Mouse (Mus musculus) left cerebral cortex, adult 8-10 months (tissue): Measurements from ENCODE around the gene Gnas. TPM values are rescaled to one million over a fixed set of nuclear protein-coding genes. Genes with fewer than 3 reads are reported as not detected.
"Not testable (repeated sequence)": the region's sequence is repeated elsewhere in the genome, so short reads cannot be mapped to it uniquely, and the experiment has no call there.

Experiments
- DNase-seq, 2 experiments: peaks; one replicate each; pipeline ENCODE4 v3.0.0; 2022; ENCODE audit warnings: low spot score in 2 of 2
- microRNA-seq, 2 experiments: library from miRNA; unstranded; fragments of <30 nt; microRNA quantifications; one replicate each; pipeline ENCODE4 v1.2.0; 2022
- total RNA-seq, 4 experiments: library from RNA; stranded (reverse); gene quantifications; 2 replicates each; pipeline ENCODE4 v1.2.4; 2022

Gene Gnas
- total RNA-seq, 4 experiments from 2014 or later, result 1,754 to 1,798 (median 1,783) TPM

- DNase-seq, result not testable (repeated sequence)
These were observed 63.0 kb downstream of the Gnas start for GRCm38 (mm10) chr2:174346999-174347668.

GRCm38 (mm10) chr2:174358516-174358915 lies 74.4 kb downstream of the Gnas start:
- DNase-seq, result no peak

GRCm38 (mm10) chr2:174359656-174360055 lies 75.5 kb downstream of the Gnas start:
- no peak for DNase-seq

DNA sequence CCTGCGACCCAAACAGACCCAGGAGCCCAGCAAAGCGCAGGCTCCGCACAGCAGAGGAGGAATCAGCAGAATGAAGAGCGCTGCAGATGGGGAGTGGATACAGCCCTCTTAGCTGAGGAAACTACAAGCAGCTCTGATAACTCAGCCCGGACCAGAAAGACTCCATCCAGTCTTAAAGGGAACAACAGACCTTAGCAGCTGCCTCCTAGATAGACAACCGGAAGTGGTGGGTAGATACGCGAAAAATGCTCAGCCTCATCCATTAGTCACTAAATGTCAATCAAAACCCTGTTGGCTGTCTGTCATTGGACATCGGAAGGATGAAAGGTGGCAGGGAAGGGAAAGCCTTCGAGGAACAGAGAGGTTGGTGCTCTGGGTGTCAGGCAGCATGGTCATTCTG lies 82.5 kb downstream of the Gnas start:
- DNase-seq, result no peak

GRCm38 (mm10) chr2:174381021-174381420 lies 96.9 kb downstream of the Gnas start:
- DNase-seq, result no peak

DNA sequence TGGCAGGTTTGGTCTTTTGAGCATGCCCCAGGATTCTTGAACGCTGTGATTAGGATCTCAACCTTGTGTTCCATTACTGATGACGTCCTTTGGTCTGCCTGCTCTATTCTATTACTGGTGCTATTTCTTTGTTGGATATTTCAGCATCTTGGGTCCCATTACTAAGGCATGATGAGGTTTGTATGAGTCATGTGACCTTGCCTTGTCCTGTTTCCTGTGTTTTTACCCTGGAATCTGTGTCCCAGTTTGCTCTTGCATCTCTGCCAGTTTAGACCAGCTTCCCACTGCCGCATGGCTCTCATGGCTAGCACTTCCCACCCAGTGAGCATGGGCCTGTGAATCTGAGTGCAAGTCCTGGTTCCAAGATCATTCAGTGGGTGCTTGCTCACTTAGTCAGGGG lies 107.8 kb downstream of the Gnas start:
- no peak for DNase-seq

- no peak for DNase-seq
These were observed 108.4 kb downstream of the Gnas start for GRCm38 (mm10) chr2:174392554-174392953.

DNA sequence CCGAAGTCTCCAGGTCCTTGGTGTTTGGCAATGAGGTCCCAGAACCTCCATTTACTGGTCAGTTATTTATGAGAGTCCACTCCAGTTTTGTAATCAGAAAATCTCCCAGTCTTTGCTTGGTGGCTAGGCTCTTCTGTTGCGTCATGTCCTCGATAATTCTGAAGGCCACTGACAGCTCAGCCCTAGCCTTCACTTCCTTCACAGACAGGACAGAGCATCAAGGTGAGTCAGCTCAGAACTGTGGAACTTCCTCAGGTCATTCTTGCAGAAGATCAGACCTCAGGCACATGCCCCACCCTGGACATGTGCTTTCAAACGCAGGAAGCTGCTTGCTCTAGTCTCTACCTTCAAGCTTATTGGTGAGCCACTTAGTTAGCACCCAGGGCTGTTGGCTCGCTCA lies 109.3 kb downstream of the Gnas start:
- DNase-seq, result no peak

Small RNA genes lying within 50 kb of the gene (microRNA-seq; reads per million reads assigned to microRNA genes)
- 0 reads per million in 2 experiments for gene Gm27591
- gene Mir296, result 313 to 395 reads per million in 2 experiments
- 485 to 2,257 reads per million in 2 experiments for gene Mir298

Other genes starting within 250 kb of the Gnas start
- 10 to 100 TPM; 60.0 to 66.7 (median 63.1) TPM for gene Stx16, start 208.0 kb upstream of the Gnas start, total RNA-seq
- gene Npepl1, start 174.0 kb upstream of the Gnas start, total RNA-seq, result 10 to 100 TPM; 14.2 to 17.9 (median 16.4) TPM
- 1 to 10 TPM in 3 of 4 experiments, under 1 TPM in 1; 0.91 to 3.4 (median 1.6) TPM for gene Gm20721, start 62.4 kb downstream of the Gnas start, total RNA-seq
- gene Nelfcd, start 131.5 kb downstream of the Gnas start, total RNA-seq, result 10 to 100 TPM; 50.1 to 55.5 (median 53.0) TPM
- gene Ctsz, start 154.7 kb downstream of the Gnas start, total RNA-seq, result 100 to 1,000 TPM in 2 of 4 experiments, 10 to 100 TPM in 2; 46.1 to 188 (median 93.9) TPM
- under 1 TPM in 2 of 4 experiments, not detected in 2; 0.23 to 0.87 TPM for gene Tubb1, start 166.4 kb downstream of the Gnas start, total RNA-seq
- 100 to 1,000 TPM; 263 to 320 (median 287) TPM for gene Atp5e, start 179.8 kb downstream of the Gnas start, total RNA-seq
- gene Prelid3b, start 188.8 kb downstream of the Gnas start, total RNA-seq, result 10 to 100 TPM; 48.1 to 58.5 (median 53.5) TPM